Mouse (Mus musculus): ENCODE results near the gene Mxd3.

DNA sequence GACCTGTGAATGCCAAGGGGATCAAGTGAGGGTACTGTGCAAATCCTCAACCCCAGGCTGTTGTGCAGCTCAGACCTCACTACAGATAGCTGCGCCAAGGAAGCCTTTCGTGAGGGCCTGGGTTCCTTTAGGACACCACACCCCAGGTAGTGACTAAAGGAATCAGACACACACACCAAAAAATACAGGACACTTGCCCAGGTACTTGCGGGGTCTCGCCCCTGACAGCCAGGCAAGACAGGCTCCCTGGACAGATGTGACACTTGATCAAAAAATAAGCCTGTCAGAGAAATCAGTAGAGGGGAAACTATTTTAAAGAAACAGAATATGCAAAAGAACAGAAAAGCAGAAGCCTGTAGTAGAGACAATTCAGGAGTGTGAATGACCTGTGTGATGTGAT, 982 bp downstream of the Mxd3 start:
- TF ChIP-seq CTCF (IDR thresholded peaks at IDR 0.05; ENCODE audit: control insufficient read depth, insufficient read depth, insufficient read length) = no peak
- no peak for TF ChIP-seq CEBPB (IDR thresholded peaks at IDR 0.05; ENCODE audit: low read depth)
- TF ChIP-seq MAX (IDR thresholded peaks at IDR 0.05) = no peak
- TF ChIP-seq USF1 (IDR thresholded peaks at IDR 0.05; ENCODE audit: low read depth) = no peak
- TF ChIP-seq MYOD1 (IDR thresholded peaks at IDR 0.05; ENCODE audit: control insufficient read depth, insufficient read length, low read depth) = no peak
- TF ChIP-seq MYOG (IDR thresholded peaks at IDR 0.05; ENCODE audit: control insufficient read depth, extremely low read depth, insufficient read length) = no peak
